Mouse (Mus musculus) lung, embryonic 16.5 days (tissue): ENCODE measurements at regions not wholly inside any gene's neighbourhood (a gene's known extent, or its start where the extent isn't known, plus 50 kb on each side); places are given as distances from the start of the nearest gene placed in this dataset.

ENCODE experiments used
- ATAC-seq: fragments of 200-750 bp; cut with Nextera tagmentation; 2 replicates; pipeline ENCODE4 v1.8.0; 2017; ENCODE audit warnings: low read depth, mild to moderate bottlenecking, moderate library complexity
- H3K27ac ChIP-seq: fragments of 300-500 bp; sonication (generic); 2 replicates; pipeline ENCODE4 v1.5.1; 2014; ENCODE audit warnings: mild to moderate bottlenecking, control low read depth, low read length
- H3K27me3 ChIP-seq: fragments of 300-500 bp; sonication (generic); 2 replicates; pipeline ENCODE4 v1.6.1; 2014; ENCODE audit warnings: low read depth, low read length, mixed read lengths; ENCODE audit not compliant: control insufficient read depth, insufficient read depth
- H3K36me3 ChIP-seq: fragments of 300-500 bp; sonication (generic); 2 replicates; pipeline ENCODE4 v1.6.1; 2014; ENCODE audit warnings: low read length; ENCODE audit not compliant: control insufficient read depth, insufficient read depth
- H3K4me1 ChIP-seq: fragments of 300-500 bp; sonication (generic); replicated peaks from 2 replicates; pipeline ENCODE4 v1.6.1; 2014; ENCODE audit warnings: low read length, mixed read lengths; ENCODE audit not compliant: control insufficient read depth, insufficient read depth
- H3K4me2 ChIP-seq: fragments of 300-500 bp; sonication (generic); 2 replicates; pipeline ENCODE4 v1.6.1; 2014; ENCODE audit warnings: low read depth, low read length, control low read depth
- H3K4me3 ChIP-seq: fragments of 300-500 bp; sonication (generic); 2 replicates; pipeline ENCODE4 v1.5.1; 2014; ENCODE audit warnings: mild to moderate bottlenecking, low read length, control low read depth
- H3K9ac ChIP-seq: fragments of 300-500 bp; sonication (generic); 2 replicates; pipeline ENCODE4 v1.6.1; 2014; ENCODE audit warnings: low read length, control low read depth
- H3K9me3 ChIP-seq: fragments of 300-500 bp; sonication (generic); 2 replicates; pipeline ENCODE4 v1.6.1; 2016; ENCODE audit warnings: low read length; ENCODE audit not compliant: control insufficient read depth
- WGBS: fragments of 180-500 bp; shearing (Covaris S2); extraction: QIAGEN DNeasy Blood & Tissue Kit; methylation state at CpG from one replicate; pipeline ENCODE4 v1.1.7; 2014; 5-methylcytosine and 5-hydroxymethylcytosine counted together

- H3K36me3 ChIP-seq: no peaks in the 10 kb centered on the region
- H3K4me3 ChIP-seq: no peak overlapping the region
- no peaks in the 10 kb centered on the region for H3K27me3 ChIP-seq
- H3K4me2 ChIP-seq: no peak overlapping the region
- H3K9me3 ChIP-seq: no peaks in the 10 kb centered on the region
- 83% methylated on average over 7 of the region's 7 CpGs for WGBS
- ATAC-seq: no peak; the same call in 1 of the 2 replicates
- H3K4me1 ChIP-seq: no peaks in the 10 kb centered on the region
- H3K27ac ChIP-seq: no peak overlapping the region
- H3K9ac ChIP-seq: no peak overlapping the region
Measured at GRCm38 (mm10) chr8:126763600-126763999, 169.8 kb upstream of the Irf2bp2 start.

- Histone ChIP-seq H3K4me2 (no peak overlapping the region), H3K27ac (no peak overlapping the region), H3K4me3 (no peak overlapping the region), H3K4me1 (peaks cover 9% of the 10 kb centered on the region), H3K9ac (no peak overlapping the region), H3K36me3 (no peaks in the 10 kb centered on the region), H3K9me3 (no peaks in the 10 kb centered on the region), H3K27me3 (no peaks in the 10 kb centered on the region)
- 59% methylated on average over 7 of the region's 7 CpGs for WGBS
- ATAC-seq: no peak
Measured at GRCm38 (mm10) chr8:126759711-126760110, 165.9 kb upstream of the Irf2bp2 start.

- H3K27ac ChIP-seq: no peak overlapping the region
Measured at GRCm38 (mm10) chr8:126758951-126759350, 165.2 kb upstream of the Irf2bp2 start.

GRCm38 (mm10) chr8:126757951-126758757 is 164.4 kb upstream of the Irf2bp2 start:
- Histone ChIP-seq H3K4me1 (peaks cover 13% of the 10 kb centered on the region), H3K27ac (peak overlapping the region; percentile 74), H3K27me3 (no peaks in the 10 kb centered on the region), H3K4me3 (no peak overlapping the region), H3K9me3 (no peaks in the 10 kb centered on the region), H3K9ac (peak overlapping the region; percentile 50), H3K4me2 (no peak overlapping the region), H3K36me3 (no peaks in the 10 kb centered on the region)
- peak; percentile 52 for ATAC-seq
- WGBS: 56% methylated on average over 12 of the region's 12 CpGs

More at GRCm38 (mm10) chr8:126758951-126759350, 165.2 kb upstream of the Irf2bp2 start:
- Histone ChIP-seq H3K36me3 (no peaks in the 10 kb centered on the region), H3K4me2 (no peak overlapping the region), H3K4me1 (peaks cover 9% of the 10 kb centered on the region), H3K27me3 (no peaks in the 10 kb centered on the region), H3K9me3 (no peaks in the 10 kb centered on the region), H3K9ac (no peak overlapping the region), H3K4me3 (no peak overlapping the region)
- WGBS: 82% methylated on average over 4 of the region's 4 CpGs
- no peak for ATAC-seq

- H3K4me1 ChIP-seq: peaks cover 25% of the 10 kb centered on the region
- no peak overlapping the region for H3K9ac ChIP-seq
- no peaks in the 10 kb centered on the region for H3K9me3 ChIP-seq
- H3K4me2 ChIP-seq: no peak overlapping the region
- no peak overlapping the region for H3K4me3 ChIP-seq
- no peaks in the 10 kb centered on the region for H3K27me3 ChIP-seq
- 74% methylated on average over 8 of the region's 8 CpGs for WGBS
- ATAC-seq: no peak
- H3K27ac ChIP-seq: no peak overlapping the region
- H3K36me3 ChIP-seq: no peaks in the 10 kb centered on the region
Measured at GRCm38 (mm10) chr8:126756300-126757097, 162.7 kb upstream of the Irf2bp2 start.

- Histone ChIP-seq H3K4me2 (no peak overlapping the region), H3K27ac (no peak overlapping the region), H3K9ac (no peak overlapping the region), H3K9me3 (no peaks in the 10 kb centered on the region), H3K36me3 (no peaks in the 10 kb centered on the region), H3K27me3 (no peaks in the 10 kb centered on the region), H3K4me1 (peaks cover 30% of the 10 kb centered on the region), H3K4me3 (no peak overlapping the region)
- 77% methylated on average over 5 of the region's 5 CpGs for whole genome bisulfite sequencing
- ATAC-seq: no peak
Measured at GRCm38 (mm10) chr8:126755669-126756068, 161.9 kb upstream of the Irf2bp2 start.

GRCm38 (mm10) chr8:126754361-126754809 is 160.6 kb upstream of the Irf2bp2 start:
- H3K4me3 ChIP-seq: no peak overlapping the region
- no peaks in the 10 kb centered on the region for H3K36me3 ChIP-seq
- no peak overlapping the region for H3K27ac ChIP-seq
- H3K9me3 ChIP-seq: no peaks in the 10 kb centered on the region
- 74% methylated on average over 8 of the region's 8 CpGs for WGBS
- no peak for ATAC-seq
- H3K27me3 ChIP-seq: no peaks in the 10 kb centered on the region
- H3K9ac ChIP-seq: no peak overlapping the region
- no peak overlapping the region for H3K4me2 ChIP-seq
- peaks cover 30% of the 10 kb centered on the region for H3K4me1 ChIP-seq

GRCm38 (mm10) chr8:126753059-126753855 is 159.5 kb upstream of the Irf2bp2 start:
- H3K9me3 ChIP-seq: no peaks in the 10 kb centered on the region
- no peak overlapping the region for H3K9ac ChIP-seq
- H3K4me3 ChIP-seq: no peak overlapping the region
- H3K36me3 ChIP-seq: no peaks in the 10 kb centered on the region
- H3K4me1 ChIP-seq: peaks cover 28% of the 10 kb centered on the region
- no peak overlapping the region for H3K27ac ChIP-seq
- H3K27me3 ChIP-seq: no peaks in the 10 kb centered on the region
- H3K4me2 ChIP-seq: no peak overlapping the region
- WGBS: 68% methylated on average over 4 of the region's 4 CpGs
- ATAC-seq: no peak
